Mouse (Mus musculus) left cerebral cortex, adult 2 months (tissue): ENCODE data around the gene Clpx. TPM values are rescaled to one million over a fixed set of nuclear protein-coding genes. Genes with fewer than 3 reads are reported as not detected.

ENCODE experiments used
- DNase-seq, 2 experiments: peaks; one replicate each; pipeline ENCODE4 v3.0.0; 2021 to 2022; ENCODE audit warnings: low spot score in 2 of 2, mixed read lengths in 1 of 2; ENCODE audit errors: extremely low spot score in 1 of 2
- H3K27ac ChIP-seq: fragments of 200-600 bp; 2 replicates; pipeline ENCODE4 v1.8.1; 2022
- H3K4me3 ChIP-seq: fragments of 200-600 bp; 2 replicates; pipeline ENCODE4 v1.8.1; 2022
- CTCF ChIP-seq: fragments of 200-600 bp; IDR thresholded peaks from 2 replicates; pipeline ENCODE4 v1.8.1; 2022; ENCODE audit warnings: antibody characterized with exemption, mild to moderate bottlenecking, moderate library complexity
- intact Hi-C: fragments of 180-260 bp; cut with DNase I; formaldehyde crosslinking; loops from one replicate; pipeline ENCODE4 v1.15.1; 2025
- long read RNA-seq, 2 experiments: library from polyadenylated mRNA; stranded (forward); transcript quantifications; one replicate each; pipeline ENCODE4 v2.0.0; 2021; ENCODE audit warnings: borderline mapping rate in 2 of 2
- total RNA-seq, 2 experiments: library from RNA; stranded (reverse); gene quantifications; 2 replicates each; pipeline ENCODE4 v1.2.3; 2021

Clpx gene
- total RNA-seq: 10 to 100 TPM; 29.6 to 34.5 TPM
- long read RNA-seq, experiment 1, transcript Clpx-201 (14 exons, 2,885 nt): major isoform, 52 of 62 reads
- long read RNA-seq, experiment 1, partial matches to known transcripts: 1 of 62 reads
- long read RNA-seq, experiment 1, other reads (novel, unspliced or antisense): 7 of 62 reads
- long read RNA-seq, experiment 2, transcript Clpx-202 (13 exons, 2,809 nt): minor isoform, 9 of 39 reads
- long read RNA-seq, experiment 2, transcript Clpx-201 (14 exons, 2,885 nt): major isoform, 24 of 39 reads
- long read RNA-seq, experiment 2, partial matches to known transcripts: 0 of 39 reads
- long read RNA-seq, experiment 2, other reads (novel, unspliced or antisense): 6 of 39 reads

- no peak; the same call in 1 of the 2 replicates for TF ChIP-seq CTCF
- Histone ChIP-seq H3K4me3 (peak within 1 kb of the TSS; percentile 90), H3K27ac (peak within 1 kb of the TSS; percentile 84)
- DNase-seq: peak; percentile 98
- intact Hi-C loops: no loop called here
Measured at GRCm38 (mm10) chr9:65293973-65294715, at the start of gene Clpx. Clpx (plus strand) TSS chr9:65294260.

GRCm38 (mm10) chr9:65247502-65248376 is 46.3 kb upstream of the Clpx start:
- H3K27ac ChIP-seq: no peak overlapping the region
- DNase-seq: no peak
- no peak for TF ChIP-seq CTCF
- intact Hi-C loops: no loop called here
- no peak overlapping the region for H3K4me3 ChIP-seq

GRCm38 (mm10) chr9:65248377-65248690 is 45.7 kb upstream of the Clpx start:
- intact Hi-C loops: no loop called here
- TF ChIP-seq CTCF: no peak
- H3K4me3 ChIP-seq: no peak overlapping the region

GRCm38 (mm10) chr9:65252026-65252425 is 42.0 kb upstream of the Clpx start:
- TF ChIP-seq CTCF: no peak
- DNase-seq: no peak
- no peak overlapping the region for H3K4me3 ChIP-seq
- intact Hi-C loops: no loop called here
- no peak overlapping the region for H3K27ac ChIP-seq

More at GRCm38 (mm10) chr9:65248377-65248690, 45.7 kb upstream of the Clpx start:
- no peak overlapping the region for H3K27ac ChIP-seq
- DNase-seq: no peak

- Histone ChIP-seq H3K27ac (no peak overlapping the region), H3K4me3 (no peak overlapping the region)
- DNase-seq: no peak
- TF ChIP-seq CTCF: no peak
- intact Hi-C loops: no loop called here
Measured at GRCm38 (mm10) chr9:65255906-65256600, 38.0 kb upstream of the Clpx start.

- TF ChIP-seq CTCF: no peak
- Histone ChIP-seq H3K27ac (no peak overlapping the region), H3K4me3 (no peak overlapping the region)
- intact Hi-C loops: no loop called here
- no peak for DNase-seq
Measured at GRCm38 (mm10) chr9:65257218-65257910, 36.7 kb upstream of the Clpx start.

- no peak for DNase-seq
- Histone ChIP-seq H3K4me3 (no peak overlapping the region), H3K27ac (no peak overlapping the region)
- intact Hi-C loops: no loop called here
- TF ChIP-seq CTCF: no peak
Measured at GRCm38 (mm10) chr9:65259366-65259765, 34.7 kb upstream of the Clpx start.

GRCm38 (mm10) chr9:65261591-65262230 is 32.3 kb upstream of the Clpx start:
- intact Hi-C loops: no loop called here

GRCm38 (mm10) chr9:65262641-65263120 is 31.4 kb upstream of the Clpx start:
- intact Hi-C loops: no loop called here
- DNase-seq: no peak
- Histone ChIP-seq H3K4me3 (no peak overlapping the region), H3K27ac (no peak overlapping the region)
- no peak for TF ChIP-seq CTCF

More at GRCm38 (mm10) chr9:65261591-65262230, 32.3 kb upstream of the Clpx start:
- DNase-seq: no peak
- no peak overlapping the region for H3K4me3 ChIP-seq
- no peak for TF ChIP-seq CTCF
- H3K27ac ChIP-seq: no peak overlapping the region

- DNase-seq: no peak
- Histone ChIP-seq H3K27ac (no peak within 1 kb of the TSS), H3K4me3 (no peak within 1 kb of the TSS)
- intact Hi-C loops: no loop called here
- no peak for TF ChIP-seq CTCF
Measured at GRCm38 (mm10) chr9:65264959-65265358, 29.1 kb upstream of the Clpx start, which contains the start of gene Cilp. Cilp (plus strand) TSS chr9:65265180.
